Mouse (Mus musculus) ES-Bruce4 (cell line): ENCODE results near the gene Gak. TPM values are rescaled to one million over a fixed set of nuclear protein-coding genes. Genes with fewer than 3 reads are reported as not detected.

Experiments
- H3K27ac ChIP-seq: 2 replicates; pipeline ENCODE4 v1.5.1; 2012; ENCODE audit warnings: low read length, inconsistent platforms; ENCODE audit not compliant: insufficient read depth
- H3K27me3 ChIP-seq: 2 replicates; pipeline ENCODE4 v1.6.1; 2012; ENCODE audit warnings: mild to moderate bottlenecking, low read length, inconsistent platforms; ENCODE audit not compliant: control insufficient read depth, poor library complexity, insufficient read depth, severe bottlenecking
- H3K36me3 ChIP-seq: 2 replicates; pipeline ENCODE4 v1.6.1; 2012; ENCODE audit warnings: inconsistent platforms, mild to moderate bottlenecking, low read length, moderate library complexity; ENCODE audit not compliant: control insufficient read depth, poor library complexity, insufficient read depth, severe bottlenecking
- H3K4me1 ChIP-seq: one replicate; pipeline ENCODE4 v1.8.1; 2011; ENCODE audit warnings: low read length; ENCODE audit not compliant: control insufficient read depth, insufficient read depth
- H3K4me3 ChIP-seq: 2 replicates; pipeline ENCODE4 v1.5.1; 2011; ENCODE audit warnings: low read depth, mild to moderate bottlenecking, low read length
- H3K9ac ChIP-seq: 2 replicates; pipeline ENCODE4 v1.6.1; 2012; ENCODE audit warnings: low read depth, mild to moderate bottlenecking, inconsistent platforms; ENCODE audit not compliant: poor library complexity, severe bottlenecking
- H3K9me3 ChIP-seq: replicated peaks from 2 replicates; pipeline ENCODE4 v1.6.1; 2012; ENCODE audit warnings: mild to moderate bottlenecking, low read length, inconsistent platforms; ENCODE audit not compliant: control insufficient read depth, poor library complexity, insufficient read depth, severe bottlenecking
- CTCF ChIP-seq: IDR thresholded peaks from one replicate; pipeline ENCODE4 v1.8.1; 2011; ENCODE audit warnings: low read depth, low read length
- EP300 ChIP-seq: IDR thresholded peaks from 2 replicates; pipeline ENCODE4 v1.6.1; 2011; ENCODE audit warnings: low read depth, low read length; ENCODE audit not compliant: insufficient read depth
- POLR2A ChIP-seq: IDR thresholded peaks from one replicate; pipeline ENCODE4 v1.8.1; 2011; ENCODE audit warnings: low read length; ENCODE audit not compliant: insufficient read depth
- polyA plus RNA-seq: library from polyadenylated mRNA; stranded (reverse); fragments of >200 nt; gene quantifications from 2 replicates; pipeline ENCODE4 v1.2.4, GENCODE M21; 2011; ENCODE audit warnings: low read depth; ENCODE audit not compliant: missing spikeins, insufficient read depth, insufficient read length

Gene Gak
- polyA plus RNA-seq, 1 experiment, result 63.0 TPM

- peaks cover 5% of the 10 kb centered on the region; the same call in 1 of the 2 replicates for H3K36me3 ChIP-seq
- H3K27me3 ChIP-seq, result no peaks in the 10 kb centered on the region
- peak overlapping the region; percentile 78 for H3K9ac ChIP-seq
- no peaks in the 10 kb centered on the region for H3K9me3 ChIP-seq
- H3K4me1 ChIP-seq, result no peaks in the 10 kb centered on the region
- H3K27ac ChIP-seq, result no peak overlapping the region
- TF ChIP-seq EP300 (no peak), POLR2A (no peak), CTCF (no peak)
- H3K4me3 ChIP-seq, result peak overlapping the region; percentile 90
Measured at GRCm38 (mm10) chr5:108628891-108629633, 493 bp downstream of the Gak start.

GRCm38 (mm10) chr5:108626050-108626660, 3.4 kb downstream of the Gak start:
- H3K36me3 ChIP-seq, result peaks cover 18% of the 10 kb centered on the region
- TF ChIP-seq CTCF (no peak), EP300 (no peak), POLR2A (no peak)

GRCm38 (mm10) chr5:108621870-108622269, 7.7 kb downstream of the Gak start:
- H3K36me3 ChIP-seq, result peaks cover 30% of the 10 kb centered on the region
- no peaks in the 10 kb centered on the region for H3K27me3 ChIP-seq
- no peaks in the 10 kb centered on the region for H3K9me3 ChIP-seq
- no peaks in the 10 kb centered on the region for H3K4me1 ChIP-seq
- no peak overlapping the region for H3K4me3 ChIP-seq
- TF ChIP-seq EP300 (no peak), CTCF (no peak), POLR2A (no peak)
- no peak overlapping the region for H3K27ac ChIP-seq
- no peak overlapping the region for H3K9ac ChIP-seq

More at GRCm38 (mm10) chr5:108626050-108626660, 3.4 kb downstream of the Gak start:
- Histone ChIP-seq H3K4me1 (no peaks in the 10 kb centered on the region), H3K27ac (no peak overlapping the region), H3K4me3 (no peak overlapping the region), H3K9ac (no peak overlapping the region), H3K9me3 (no peaks in the 10 kb centered on the region), H3K27me3 (no peaks in the 10 kb centered on the region)

- peaks cover 62% of the 10 kb centered on the region for H3K36me3 ChIP-seq
- no peaks in the 10 kb centered on the region for H3K27me3 ChIP-seq
- H3K27ac ChIP-seq, result no peak overlapping the region
Measured at GRCm38 (mm10) chr5:108610426-108610825, 19.1 kb downstream of the Gak start.

GRCm38 (mm10) chr5:108602537-108602936, 27.0 kb downstream of the Gak start:
- no peaks in the 10 kb centered on the region for H3K4me1 ChIP-seq
- TF ChIP-seq CTCF (no peak), EP300 (no peak), POLR2A (no peak)
- no peak overlapping the region for H3K4me3 ChIP-seq
- peaks cover 65% of the 10 kb centered on the region for H3K36me3 ChIP-seq
- H3K9me3 ChIP-seq, result no peaks in the 10 kb centered on the region
- H3K27ac ChIP-seq, result no peak overlapping the region
- no peaks in the 10 kb centered on the region for H3K27me3 ChIP-seq
- no peak overlapping the region for H3K9ac ChIP-seq

More at GRCm38 (mm10) chr5:108610426-108610825, 19.1 kb downstream of the Gak start:
- no peak overlapping the region for H3K4me3 ChIP-seq
- no peak overlapping the region for H3K9ac ChIP-seq
- no peaks in the 10 kb centered on the region for H3K9me3 ChIP-seq
- H3K4me1 ChIP-seq, result no peaks in the 10 kb centered on the region
- no peak for TF ChIP-seq CTCF
- TF ChIP-seq EP300, result no peak
- no peak for TF ChIP-seq POLR2A

GRCm38 (mm10) chr5:108599923-108600322, 29.6 kb downstream of the Gak start:
- H3K4me1 ChIP-seq, result no peaks in the 10 kb centered on the region
- no peak for TF ChIP-seq CTCF
- no peak for TF ChIP-seq EP300
- no peak for TF ChIP-seq POLR2A
- no peak overlapping the region for H3K9ac ChIP-seq
- H3K27me3 ChIP-seq, result no peaks in the 10 kb centered on the region
- H3K4me3 ChIP-seq, result no peak overlapping the region
- no peaks in the 10 kb centered on the region for H3K9me3 ChIP-seq
- H3K36me3 ChIP-seq, result peaks cover 66% of the 10 kb centered on the region
- no peak overlapping the region for H3K27ac ChIP-seq
